Mouse (Mus musculus) MEL-GATA-1-ER (cell line): Measurements from ENCODE around the gene Tex14.
"Not testable (repeated sequence)": the region's sequence is repeated elsewhere in the genome, so short reads cannot be mapped to it uniquely, and the experiment has no call there.

Source experiments
- DNase-seq: peaks from one replicate; pipeline ENCODE4 v3.0.0-alpha.2; 2012; ENCODE audit warnings: low read depth; ENCODE audit errors: extremely low read depth

Tex14 gene

GRCm38 (mm10) chr11:87404876-87405275 is at the start of gene Tex14, which contains the start of gene Rad51c:
Tex14 (plus strand) TSS chr11:87405065.
Rad51c (minus strand) TSS chr11:87404954.
- DNase-seq: no peak

GRCm38 (mm10) chr11:87357317-87358300 is 47.3 kb upstream of the Tex14 start:
- peak; percentile 41 for DNase-seq

GRCm38 (mm10) chr11:87358331-87359261 is 46.3 kb upstream of the Tex14 start, which contains the start of gene Ppm1e:
Ppm1e (minus strand) TSS chr11:87359023.
- peak; percentile 32 for DNase-seq

DNA sequence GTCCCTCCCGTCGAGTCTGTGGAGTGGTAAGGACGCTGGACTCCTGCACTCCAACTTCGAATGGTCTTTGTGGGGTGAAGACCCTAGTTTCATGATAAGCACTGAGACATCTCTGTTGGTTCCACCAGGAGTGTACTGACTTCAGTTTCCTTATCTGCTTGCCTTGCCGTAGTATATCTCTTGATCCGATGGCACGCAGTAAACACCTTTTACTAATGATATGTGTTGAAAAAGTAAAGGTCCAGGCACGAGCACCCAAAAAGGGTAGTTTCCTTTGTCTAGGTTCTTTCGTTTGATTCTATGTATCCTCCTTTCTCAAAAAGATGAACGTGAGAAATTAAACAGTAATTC is 45.6 kb upstream of the Tex14 start:
- no peak for DNase-seq

- DNase-seq: no peak
Measured at GRCm38 (mm10) chr11:87365120-87365519, 39.7 kb upstream of the Tex14 start.

DNA sequence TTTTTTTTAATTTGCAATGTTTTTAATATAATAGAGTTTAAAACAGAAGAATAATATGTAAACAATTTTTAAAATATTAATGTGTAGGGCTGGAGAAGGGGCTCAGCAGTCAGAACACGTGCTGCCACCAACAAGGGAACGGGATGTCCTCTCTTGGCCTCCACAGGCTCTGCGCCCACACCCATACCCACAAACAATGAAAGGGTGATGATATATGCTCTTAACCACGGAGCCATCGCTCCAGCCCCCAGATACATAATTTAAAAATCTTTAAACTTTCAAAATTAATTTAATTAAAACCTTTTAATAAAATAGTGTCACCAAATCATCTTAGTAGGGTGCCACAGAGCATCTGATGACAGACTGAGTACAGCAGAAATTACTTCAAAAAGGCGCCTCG is 37.8 kb upstream of the Tex14 start:
- no peak for DNase-seq

- peak; percentile 59 for DNase-seq
Measured at GRCm38 (mm10) chr11:87367865-87368580, 36.8 kb upstream of the Tex14 start.

GRCm38 (mm10) chr11:87384551-87384950 is 20.3 kb upstream of the Tex14 start:
- no peak for DNase-seq

- no peak for DNase-seq
Measured at GRCm38 (mm10) chr11:87385676-87386075, 19.2 kb upstream of the Tex14 start.

DNA sequence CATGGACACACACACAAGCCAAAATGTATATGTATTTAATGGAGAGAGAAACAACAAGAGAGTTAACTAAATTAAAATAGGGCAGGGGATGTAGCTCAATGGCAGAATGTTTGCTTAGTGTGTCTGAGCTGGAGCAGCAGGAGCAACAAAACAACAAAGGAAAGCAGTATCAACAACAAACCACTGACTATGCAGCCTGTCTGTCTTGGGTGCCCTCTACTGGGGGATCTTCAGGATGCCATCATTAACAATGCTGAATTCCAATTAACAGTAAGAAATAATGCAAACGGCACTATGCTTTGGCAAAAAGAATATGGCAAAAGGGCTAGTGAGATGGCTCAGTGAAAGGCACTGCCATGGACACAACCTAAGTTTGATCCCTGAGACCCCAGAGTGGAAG is 11.0 kb upstream of the Tex14 start:
- DNase-seq: peak; percentile 30

DNA sequence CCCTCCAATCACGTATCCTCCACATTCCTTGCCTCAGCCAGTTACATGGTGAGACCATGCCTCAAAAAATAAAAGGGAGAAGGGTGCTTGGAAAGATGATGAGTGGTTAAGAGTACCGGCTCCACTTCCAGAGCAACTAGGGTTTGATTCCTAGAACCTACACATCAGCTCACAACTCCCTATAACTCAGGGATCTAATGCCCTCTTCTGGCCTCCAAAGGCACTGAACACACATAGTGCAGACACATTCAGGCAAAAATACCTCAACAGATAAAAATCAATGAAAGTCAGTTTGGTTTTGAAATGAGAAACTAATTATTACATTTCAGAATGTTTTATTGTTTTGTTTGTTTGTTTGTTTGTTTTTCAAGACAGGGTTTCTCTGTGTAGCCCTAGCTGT is 6.5 kb upstream of the Tex14 start:
- no peak for DNase-seq

- peak; percentile 84 for DNase-seq
Measured at GRCm38 (mm10) chr11:87404111-87404853, 583 bp upstream of the Tex14 start.

- not testable (repeated sequence) for DNase-seq
Measured at GRCm38 (mm10) chr11:87413412-87413811, 8.5 kb downstream of the Tex14 start.

GRCm38 (mm10) chr11:87416120-87416519 is 11.3 kb downstream of the Tex14 start:
- no peak for DNase-seq

GRCm38 (mm10) chr11:87420861-87421260 is 16.0 kb downstream of the Tex14 start:
- no peak for DNase-seq

DNA sequence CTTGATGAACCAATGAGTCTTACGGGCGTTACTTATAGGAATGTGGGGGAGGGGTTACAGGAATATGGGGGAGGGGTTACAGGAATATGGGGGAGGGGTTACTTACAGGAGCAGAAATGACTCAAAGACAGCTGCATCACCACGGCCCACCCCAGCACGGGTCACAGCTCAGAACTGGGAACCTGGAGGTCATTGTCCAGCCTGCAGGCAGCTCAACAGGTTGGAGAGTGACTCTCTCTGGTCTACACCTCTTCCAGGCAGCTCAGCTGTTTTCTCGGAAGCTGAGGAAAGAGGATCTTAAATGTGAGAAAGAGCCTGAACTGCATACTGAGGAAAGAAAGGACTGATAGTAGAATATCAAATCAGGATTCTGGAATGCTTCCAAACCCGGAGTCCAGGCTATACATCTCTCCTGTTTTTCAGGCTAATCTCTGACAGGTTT is 16.9 kb downstream of the Tex14 start:
- DNase-seq: no peak

GRCm38 (mm10) chr11:87422511-87423340 is 17.9 kb downstream of the Tex14 start:
- peak; percentile 100 for DNase-seq

DNA sequence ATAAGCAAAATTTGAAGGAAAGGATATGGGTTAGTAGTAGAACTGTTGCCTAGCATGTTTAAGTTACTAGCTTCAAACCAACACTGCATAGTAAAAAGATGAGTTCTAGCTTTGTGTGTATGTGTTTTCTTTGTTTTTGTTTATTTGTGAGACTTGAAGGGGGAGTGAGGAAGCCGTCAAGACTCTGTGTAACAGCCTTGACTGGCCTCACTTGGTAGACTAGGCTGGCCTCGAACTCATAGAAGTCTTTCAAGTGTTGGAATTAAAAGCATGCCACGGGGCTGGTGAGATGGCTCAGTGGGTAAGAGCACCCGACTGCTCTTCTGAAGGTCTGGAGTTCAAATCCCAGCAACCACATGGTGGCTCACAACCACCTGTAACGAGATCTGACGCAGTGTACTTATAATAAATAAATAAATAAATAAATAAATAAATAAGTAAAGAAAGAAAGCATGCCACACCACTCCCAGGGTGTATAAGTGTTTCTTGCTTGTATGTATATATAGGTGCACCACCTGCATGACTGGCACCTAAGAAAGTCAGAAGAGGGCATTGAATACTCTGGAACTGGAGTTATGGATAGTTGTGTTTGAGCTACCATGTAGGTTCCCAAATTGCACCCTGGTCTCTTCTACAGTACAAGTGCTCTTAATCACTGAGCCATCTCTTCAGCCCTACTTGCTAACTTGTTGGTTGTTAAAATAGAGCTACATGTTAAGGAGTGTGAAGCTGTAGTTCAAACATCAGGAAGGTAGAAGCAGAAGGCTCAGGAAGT is 18.9 kb downstream of the Tex14 start:
- DNase-seq: no peak

GRCm38 (mm10) chr11:87426121-87426449 is 21.2 kb downstream of the Tex14 start:
- no peak for DNase-seq
